Mouse (Mus musculus): ENCODE measurements around the gene Pofut2.
A peak's percentile ranks its signal among the peaks of the same experiment; 100 is the strongest.

Pofut2 gene

GRCm38 (mm10) chr10:77258704-77259621, at the start of gene Pofut2:
Gene Pofut2, plus strand, starts transcription at chr10:77259218.
- DNase-seq, result peak; percentile 94

- DNase-seq, result peak; percentile 54
Measured at GRCm38 (mm10) chr10:77209261-77209660, 49.8 kb upstream of the Pofut2 start.

GRCm38 (mm10) chr10:77210666-77211065, 48.4 kb upstream of the Pofut2 start:
- DNase-seq, result no peak

GRCm38 (mm10) chr10:77211116-77211570, 47.9 kb upstream of the Pofut2 start:
- DNase-seq, result peak; percentile 54

DNA sequence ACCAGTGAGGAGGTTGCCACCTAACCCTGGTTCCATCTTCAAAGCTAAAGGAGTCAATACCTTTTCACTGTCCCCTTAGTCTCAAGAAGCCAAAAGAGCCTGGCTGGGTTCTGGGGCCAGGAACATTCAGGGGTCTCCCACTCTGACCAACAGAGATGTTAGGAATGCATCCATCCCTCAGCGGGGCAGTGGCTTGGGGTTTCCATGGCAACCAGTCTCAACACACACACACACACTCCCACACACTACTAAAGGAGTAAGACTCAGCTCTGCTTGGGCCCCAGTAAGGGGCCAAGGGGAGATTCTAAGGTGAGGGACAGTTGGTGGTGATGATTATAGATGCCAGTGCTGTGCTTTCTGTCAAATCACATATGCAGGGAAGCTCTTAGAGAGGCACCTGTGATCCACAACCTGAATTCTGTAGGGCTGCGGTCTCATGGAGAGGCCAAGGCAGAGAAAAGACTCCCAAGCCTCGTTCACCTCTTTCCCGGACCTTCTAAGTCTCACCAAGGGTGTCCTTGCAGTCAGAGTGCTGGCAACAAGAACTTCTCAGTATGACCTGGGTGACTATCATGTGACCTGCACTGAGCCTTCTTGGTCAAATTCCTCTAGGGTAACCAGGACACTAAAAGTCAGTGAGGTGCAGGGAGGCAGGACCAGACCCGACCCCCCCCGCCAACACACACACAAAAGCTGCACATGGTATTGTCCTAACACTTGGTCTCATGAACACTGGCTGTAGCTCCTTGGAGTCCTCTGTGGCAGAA, 46.5 kb upstream of the Pofut2 start:
- no peak for DNase-seq

- DNase-seq, result no peak
Measured at GRCm38 (mm10) chr10:77213483-77213882, 45.5 kb upstream of the Pofut2 start.

DNA sequence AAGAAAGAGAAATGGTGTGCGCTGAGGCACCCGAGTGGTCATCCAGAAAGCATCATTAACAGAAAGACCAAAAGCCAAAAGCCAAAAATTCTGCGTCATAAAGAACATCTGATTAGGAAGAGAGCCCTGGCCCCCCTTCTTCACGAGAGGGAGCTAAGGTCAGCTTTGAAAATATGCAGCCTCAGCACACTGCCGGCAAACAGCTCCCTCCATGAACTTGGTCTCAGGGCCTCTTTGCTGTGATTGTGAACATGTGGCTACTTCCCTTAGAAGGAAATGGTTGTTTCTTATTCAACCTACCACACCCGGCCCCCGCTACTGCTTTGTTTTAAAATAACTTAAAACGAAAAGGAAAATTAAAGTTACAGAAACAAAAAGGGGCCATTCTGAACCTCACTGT, 44.4 kb upstream of the Pofut2 start:
- DNase-seq, result peak; percentile 44

DNA sequence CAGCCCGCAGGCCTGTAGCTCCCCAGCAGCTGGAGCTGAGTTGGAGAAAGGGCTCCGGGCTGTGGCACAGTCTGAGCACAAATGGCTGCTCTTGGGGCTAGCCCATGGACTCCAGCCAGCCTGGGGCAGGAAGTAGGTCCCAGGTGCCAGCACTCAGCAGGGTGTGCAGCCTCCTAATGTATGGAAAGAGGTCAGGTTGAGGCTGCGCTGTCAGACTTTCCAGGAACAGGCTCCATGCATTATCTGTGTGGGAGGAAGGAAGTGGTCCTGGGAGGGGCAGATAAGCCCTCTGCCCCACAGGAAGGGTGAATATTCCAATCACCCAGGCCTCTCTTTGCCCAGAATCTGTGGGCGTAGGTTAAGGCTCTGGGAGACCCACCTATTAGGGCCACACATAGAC, 43.4 kb upstream of the Pofut2 start:
- no peak for DNase-seq

DNA sequence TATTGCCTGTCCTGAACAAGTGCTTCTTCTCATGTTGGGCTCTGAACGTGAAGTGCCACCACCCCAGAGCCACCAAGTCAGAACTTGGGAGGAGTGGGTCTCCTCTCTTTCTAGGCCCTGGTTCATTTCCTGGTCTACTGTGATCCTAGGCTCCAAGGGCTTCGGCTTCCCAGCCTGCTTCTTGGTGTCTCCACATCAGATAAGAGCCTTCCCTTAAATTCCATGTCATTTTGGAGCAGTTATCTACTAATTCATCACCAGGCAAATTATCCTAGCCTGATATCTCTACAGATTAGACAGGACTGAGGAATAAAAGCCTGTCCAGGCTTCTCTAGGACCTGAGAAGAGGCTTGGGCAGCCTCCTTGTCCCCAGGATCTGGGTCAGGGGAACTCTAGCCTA, 42.7 kb upstream of the Pofut2 start:
- no peak for DNase-seq

GRCm38 (mm10) chr10:77217155-77217731, 41.8 kb upstream of the Pofut2 start:
- no peak for DNase-seq

GRCm38 (mm10) chr10:77218059-77218458, 41.0 kb upstream of the Pofut2 start:
- no peak for DNase-seq

GRCm38 (mm10) chr10:77219411-77220025, 39.5 kb upstream of the Pofut2 start:
- DNase-seq, result no peak

DNA sequence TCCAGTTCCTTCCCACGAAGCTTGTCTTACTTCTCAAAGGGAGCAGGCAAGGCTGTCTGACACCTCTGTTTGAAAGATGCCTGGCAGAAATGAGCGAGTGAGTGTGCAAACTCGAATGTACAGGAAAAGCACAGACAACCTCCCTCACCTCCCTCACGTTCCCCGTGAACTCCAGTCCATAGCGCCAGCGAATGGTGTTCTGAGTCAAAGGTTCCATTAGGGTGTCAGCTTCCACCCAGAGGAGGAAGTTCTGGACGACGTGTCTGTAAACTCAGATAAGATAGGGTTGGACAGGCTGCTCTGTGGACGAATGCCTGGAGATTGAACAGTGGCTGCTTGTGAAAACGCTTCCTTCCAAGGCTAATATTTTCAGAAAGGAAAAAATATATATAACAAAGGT, 37.9 kb upstream of the Pofut2 start:
- DNase-seq, result peak; percentile 41

- DNase-seq, result no peak
Measured at GRCm38 (mm10) chr10:77222963-77223552, 36.0 kb upstream of the Pofut2 start.

DNA sequence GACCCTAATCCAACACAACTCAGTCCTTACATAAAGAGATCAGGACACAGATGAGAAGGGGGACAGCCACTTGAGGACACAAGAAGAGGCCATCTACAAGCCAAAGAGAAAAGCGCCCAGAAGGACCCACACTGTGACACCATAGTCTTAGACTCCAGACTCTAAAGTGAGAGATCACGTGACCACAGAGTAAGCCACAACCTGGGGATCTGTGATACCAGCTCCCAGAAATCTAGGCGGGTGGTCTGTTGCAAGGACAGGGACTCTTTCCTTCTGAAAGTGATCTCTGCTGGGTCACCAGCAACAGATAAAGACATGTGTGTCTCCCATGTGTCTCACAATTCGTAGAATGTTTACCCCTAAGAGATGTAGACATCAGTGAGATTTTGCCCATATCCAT, 34.6 kb upstream of the Pofut2 start:
- DNase-seq, result no peak

DNA sequence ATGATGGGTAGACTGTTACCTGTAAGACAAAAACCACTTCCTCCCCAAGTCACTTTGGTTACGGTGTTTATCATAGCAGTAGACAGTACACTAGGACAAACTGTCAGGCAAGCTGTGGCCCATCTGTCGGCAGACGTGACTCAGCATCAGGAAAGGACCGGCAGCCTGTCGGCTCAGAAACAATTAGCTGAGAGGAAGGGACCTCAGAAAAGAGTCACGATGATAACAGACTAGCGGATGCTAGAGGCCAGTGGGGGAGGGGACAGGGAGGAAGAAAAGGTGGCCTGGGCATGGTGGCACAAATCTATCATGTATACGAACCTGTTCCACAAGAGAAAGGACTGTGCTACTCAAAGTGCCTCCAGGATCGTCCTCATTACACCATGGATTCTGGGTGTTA, 33.6 kb upstream of the Pofut2 start:
- DNase-seq, result no peak

- no peak for DNase-seq
Measured at GRCm38 (mm10) chr10:77225995-77226688, 32.9 kb upstream of the Pofut2 start.

- no peak for DNase-seq
Measured at GRCm38 (mm10) chr10:77226691-77227367, 32.2 kb upstream of the Pofut2 start.

- DNase-seq, result no peak
Measured at GRCm38 (mm10) chr10:77227368-77227723, 31.7 kb upstream of the Pofut2 start.

DNA sequence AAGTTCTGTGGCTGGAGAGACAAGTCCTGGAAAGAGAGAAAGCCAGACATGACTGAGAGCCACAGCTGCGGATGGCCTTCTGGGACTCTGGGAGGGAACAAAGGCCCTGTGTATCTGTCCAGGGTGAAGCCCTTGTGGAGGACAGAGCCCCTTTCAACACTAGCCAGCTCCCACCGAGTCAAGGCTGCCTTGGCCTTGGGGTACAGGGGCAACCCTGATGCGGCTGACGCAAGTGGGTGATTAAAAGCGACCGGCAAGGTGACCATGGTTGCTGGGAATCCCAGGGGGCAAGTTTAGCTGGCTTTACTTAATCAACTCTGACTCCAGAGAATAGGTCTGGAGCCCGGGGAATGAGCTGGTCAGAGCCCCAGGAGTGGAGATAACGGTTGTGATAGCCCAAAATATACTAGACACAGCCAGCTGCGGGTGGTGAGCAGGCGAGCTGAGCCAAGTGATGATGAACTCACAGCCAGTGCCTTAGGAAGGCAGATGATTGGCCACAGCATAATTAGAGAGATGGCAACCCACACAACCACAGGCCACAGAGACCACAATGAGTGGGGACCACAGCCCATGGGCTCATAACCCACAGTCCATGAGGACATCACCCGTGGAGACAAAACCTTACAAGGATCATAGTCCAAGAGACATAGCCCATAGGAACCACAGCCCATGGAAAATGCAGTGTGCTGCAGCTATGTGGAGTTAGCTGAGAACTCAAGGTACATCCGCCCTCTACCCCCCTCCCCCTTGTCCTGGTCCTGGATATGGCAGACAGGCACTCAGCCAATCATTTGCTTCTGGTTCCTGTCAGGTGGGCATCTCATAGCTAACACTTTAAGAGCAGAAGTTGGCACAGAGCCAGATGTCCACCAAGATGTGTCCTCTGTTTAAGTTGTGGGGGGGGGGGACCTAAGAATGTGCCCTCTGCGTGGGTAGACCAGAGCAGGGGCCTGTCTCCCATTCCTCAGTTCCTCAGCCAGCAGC, 29.1 kb upstream of the Pofut2 start:
- no peak for DNase-seq
